Mouse (Mus musculus) forebrain, embryonic 14.5 days (tissue): ENCODE results near the gene Tenm3. TPM values are rescaled to one million over a fixed set of nuclear protein-coding genes. Genes with fewer than 3 reads are reported as not detected.

ENCODE experiments used
- ATAC-seq: fragments of 200-750 bp; cut with Nextera tagmentation; 2 replicates; pipeline ENCODE4 v1.8.0; 2017; ENCODE audit warnings: mild to moderate bottlenecking, moderate library complexity
- DNase-seq: peaks from one replicate; pipeline ENCODE4 v3.0.0-alpha.2; 2015; ENCODE audit warnings: low spot score
- H3K27ac ChIP-seq: fragments of 300-500 bp; sonication (generic); 2 replicates; pipeline ENCODE4 v1.5.1; 2014; ENCODE audit warnings: low read depth, mild to moderate bottlenecking, control low read depth, low read length, moderate library complexity
- H3K27me3 ChIP-seq: fragments of 300-500 bp; sonication (generic); replicated peaks from 2 replicates; pipeline ENCODE4 v1.6.1; 2014; ENCODE audit warnings: low read length, control low read depth, mixed read lengths; ENCODE audit not compliant: control insufficient read depth, insufficient read depth
- H3K36me3 ChIP-seq: fragments of 300-500 bp; sonication (generic); 2 replicates; pipeline ENCODE4 v1.6.1; 2014; ENCODE audit warnings: low read length, control low read depth; ENCODE audit not compliant: control insufficient read depth, insufficient read depth
- H3K4me1 ChIP-seq: fragments of 300-500 bp; sonication (generic); 2 replicates; pipeline ENCODE4 v1.6.1; 2014; ENCODE audit warnings: antibody characterized with exemption, low read length, control low read depth; ENCODE audit not compliant: control insufficient read depth, insufficient read depth
- H3K4me2 ChIP-seq: fragments of 300-500 bp; sonication (generic); 2 replicates; pipeline ENCODE4 v1.6.1; 2014; ENCODE audit warnings: mild to moderate bottlenecking, control low read depth, low read length
- H3K4me3 ChIP-seq: fragments of 300-500 bp; sonication (generic); 2 replicates; pipeline ENCODE4 v1.5.1; 2014; ENCODE audit warnings: low read depth, low read length, control low read depth
- H3K9ac ChIP-seq: fragments of 300-500 bp; sonication (generic); 2 replicates; pipeline ENCODE4 v1.6.1; 2014; ENCODE audit warnings: mild to moderate bottlenecking, low read length, control low read depth, moderate library complexity
- H3K9me3 ChIP-seq: fragments of 300-500 bp; sonication (generic); replicated peaks from 2 replicates; pipeline ENCODE4 v1.6.1; 2016; ENCODE audit warnings: low read length, control low read depth, mixed read lengths; ENCODE audit not compliant: control insufficient read depth
- WGBS: fragments of 180-500 bp; shearing (Covaris S2); extraction: QIAGEN DNeasy Blood & Tissue Kit; methylation state at CpG from one replicate; pipeline ENCODE4 v1.1.7; 2014; 5-methylcytosine and 5-hydroxymethylcytosine counted together
- polyA plus RNA-seq: library from polyadenylated mRNA; unstranded; fragments of >200 nt; fragmentation: Nextera tagmentation; extraction: Ambion mirVana; gene quantifications from 2 replicates; pipeline ENCODE4 v1.2.1, GENCODE M21; 2014

The Tenm3 gene
- polyA plus RNA-seq, 1 experiment from 2014 or later, result 12.5 TPM

DNA sequence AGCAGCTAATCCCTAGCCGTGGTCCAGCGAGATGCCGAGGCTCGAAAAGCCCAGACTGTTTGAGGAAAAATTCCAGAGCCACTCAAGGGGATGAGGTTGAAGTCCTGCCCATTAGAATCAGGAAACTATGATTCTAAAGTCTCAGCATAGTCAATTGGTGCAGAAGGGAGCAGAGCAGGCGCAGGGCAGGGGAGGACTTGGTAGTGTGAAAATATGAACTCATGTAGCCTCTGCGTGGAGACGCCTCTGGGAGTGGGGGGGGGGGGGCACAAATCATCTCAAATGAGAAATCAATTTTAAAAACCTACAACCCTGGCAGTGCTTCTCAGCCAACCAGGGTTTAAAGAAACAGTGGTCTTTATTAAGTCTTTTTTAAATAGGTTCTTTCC lies 392.5 kb downstream of the Tenm3 start:
- Histone ChIP-seq H3K9ac (no peak overlapping the region), H3K27me3 (no peaks in the 10 kb centered on the region; the same call in 1 of the 2 replicates), H3K9me3 (no peaks in the 10 kb centered on the region), H3K27ac (no peak overlapping the region), H3K4me3 (no peak overlapping the region), H3K4me1 (peaks cover 31% of the 10 kb centered on the region), H3K36me3 (no peaks in the 10 kb centered on the region), H3K4me2 (no peak overlapping the region; the same call in 1 of the 2 replicates)
- DNase-seq, result no peak
- 24% methylated on average over 7 of the region's 7 CpGs for WGBS
- 0 out of 2 replicates have a peak, but pooled peaks have one; percentile 40 for ATAC-seq

- DNase-seq (no peak), ATAC-seq (no peak)
- H3K4me3 ChIP-seq, result no peak overlapping the region
- H3K4me2 ChIP-seq, result no peak overlapping the region; the same call in 1 of the 2 replicates
- no peaks in the 10 kb centered on the region; the same call in 1 of the 2 replicates for H3K27me3 ChIP-seq
- 50% methylated on average over 23 of the region's 23 CpGs for WGBS
- H3K4me1 ChIP-seq, result peaks cover 26% of the 10 kb centered on the region
- no peak overlapping the region for H3K9ac ChIP-seq
- H3K36me3 ChIP-seq, result no peaks in the 10 kb centered on the region
- no peak overlapping the region for H3K27ac ChIP-seq
- H3K9me3 ChIP-seq, result no peaks in the 10 kb centered on the region
These were observed 393.1 kb downstream of the Tenm3 start for GRCm38 (mm10) chr8:48450397-48451246.

DNA sequence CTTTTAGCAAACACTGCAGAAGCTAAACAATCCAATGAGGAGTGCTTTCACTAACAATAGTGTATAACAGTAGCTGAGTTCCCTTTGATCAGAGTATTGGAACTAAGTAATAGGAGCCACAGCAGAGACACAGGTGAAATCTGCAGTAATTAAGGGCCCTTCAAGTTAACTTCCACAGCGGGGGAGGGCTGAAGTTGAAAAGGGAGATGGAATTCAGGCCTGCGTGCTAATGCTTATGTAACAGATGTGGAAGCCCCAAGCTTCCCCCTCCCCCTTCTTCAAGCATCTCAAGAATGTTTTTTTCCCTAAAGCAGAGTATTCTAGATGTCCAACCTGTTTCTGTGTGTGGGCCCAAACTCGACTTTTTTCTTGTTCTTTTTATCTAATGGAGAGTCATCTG lies 394.1 kb downstream of the Tenm3 start:
- Histone ChIP-seq H3K4me1 (peaks cover 24% of the 10 kb centered on the region), H3K36me3 (no peaks in the 10 kb centered on the region), H3K4me3 (no peak overlapping the region), H3K4me2 (no peak overlapping the region), H3K27ac (no peak overlapping the region), H3K9ac (no peak overlapping the region), H3K9me3 (no peaks in the 10 kb centered on the region), H3K27me3 (no peaks in the 10 kb centered on the region; the same call in 1 of the 2 replicates)
- DNase-seq (no peak), ATAC-seq (no peak)
- WGBS, result 5% methylated on average over 3 of the region's 3 CpGs

DNA sequence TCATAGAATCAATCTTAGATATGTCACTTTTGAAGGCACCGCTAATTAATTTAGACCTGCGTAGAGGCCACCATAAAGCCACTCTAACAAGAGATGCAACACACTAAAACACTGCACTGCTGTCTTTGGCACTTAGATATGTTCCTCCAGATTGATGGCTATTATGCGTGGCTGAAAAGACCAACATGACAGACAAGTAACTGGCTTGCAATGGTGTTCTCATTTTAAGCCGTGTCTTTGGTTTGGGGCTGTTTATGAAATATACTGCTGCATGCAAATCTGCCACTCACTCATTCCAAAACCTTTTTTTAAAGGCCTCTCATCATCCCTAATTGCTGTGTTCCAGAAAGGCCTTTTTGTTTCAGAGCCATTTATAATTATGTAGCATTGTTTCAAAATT lies 398.1 kb downstream of the Tenm3 start:
- ATAC-seq (no peak), DNase-seq (peak; percentile 37)
- Histone ChIP-seq H3K36me3 (no peaks in the 10 kb centered on the region), H3K4me1 (peaks cover 15% of the 10 kb centered on the region), H3K4me2 (no peak overlapping the region), H3K27ac (no peak overlapping the region), H3K4me3 (no peak overlapping the region), H3K9ac (no peak overlapping the region), H3K27me3 (no peaks in the 10 kb centered on the region), H3K9me3 (no peaks in the 10 kb centered on the region)
- 64% methylated on average over 4 of the region's 4 CpGs for WGBS

- Histone ChIP-seq H3K9ac (no peak overlapping the region), H3K4me2 (no peak overlapping the region), H3K27ac (no peak overlapping the region), H3K36me3 (no peaks in the 10 kb centered on the region), H3K4me3 (no peak overlapping the region), H3K4me1 (peaks cover 10% of the 10 kb centered on the region), H3K9me3 (no peaks in the 10 kb centered on the region), H3K27me3 (no peaks in the 10 kb centered on the region)
- no peak for DNase-seq
- no peak for ATAC-seq
- WGBS, result 92% methylated on average over 12 of the region's 12 CpGs
These were observed 404.3 kb downstream of the Tenm3 start for GRCm38 (mm10) chr8:48439491-48439890.

DNA sequence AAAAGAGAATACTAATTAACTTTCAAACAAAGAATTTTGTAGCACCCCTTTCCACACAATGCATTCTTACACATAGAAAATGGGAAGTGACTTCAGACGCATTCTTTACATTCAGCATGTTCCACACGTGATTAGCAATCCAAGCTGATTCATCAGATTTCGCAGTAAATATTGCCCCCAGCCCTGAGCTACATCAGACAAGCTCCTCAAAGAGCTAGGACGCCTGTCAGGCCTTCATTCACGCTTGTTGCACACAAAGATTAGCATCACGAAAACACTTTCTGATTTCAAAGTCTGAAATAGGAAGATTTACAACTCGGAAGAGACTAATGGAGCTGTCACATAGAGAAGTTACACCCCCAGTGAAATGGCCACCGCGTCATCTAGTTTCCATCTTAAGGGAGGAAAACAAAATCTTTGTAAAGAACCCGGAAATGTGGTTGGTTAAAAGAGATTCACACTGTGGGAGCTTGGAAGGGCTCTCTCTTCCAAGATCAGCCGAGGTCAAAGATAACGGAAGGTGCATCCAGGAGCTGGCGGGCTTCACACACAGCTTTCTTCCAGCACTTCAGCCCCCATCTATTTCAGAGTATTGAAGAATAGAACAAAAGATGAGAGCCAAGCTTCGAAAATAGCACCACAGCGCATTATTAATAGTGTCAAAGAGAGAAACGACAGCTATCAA lies 406.1 kb downstream of the Tenm3 start:
- H3K36me3 ChIP-seq, result no peaks in the 10 kb centered on the region
- ATAC-seq, result peak; percentile 77
- H3K27ac ChIP-seq, result no peak overlapping the region
- peak; percentile 71 for DNase-seq
- no peaks in the 10 kb centered on the region for H3K9me3 ChIP-seq
- no peaks in the 10 kb centered on the region for H3K27me3 ChIP-seq
- no peak overlapping the region for H3K4me3 ChIP-seq
- H3K4me1 ChIP-seq, result peaks cover 10% of the 10 kb centered on the region
- WGBS, result 3% methylated on average over 16 of the region's 16 CpGs
- peak overlapping the region; percentile 40 for H3K9ac ChIP-seq
- peak overlapping the region; percentile 44 for H3K4me2 ChIP-seq

DNA sequence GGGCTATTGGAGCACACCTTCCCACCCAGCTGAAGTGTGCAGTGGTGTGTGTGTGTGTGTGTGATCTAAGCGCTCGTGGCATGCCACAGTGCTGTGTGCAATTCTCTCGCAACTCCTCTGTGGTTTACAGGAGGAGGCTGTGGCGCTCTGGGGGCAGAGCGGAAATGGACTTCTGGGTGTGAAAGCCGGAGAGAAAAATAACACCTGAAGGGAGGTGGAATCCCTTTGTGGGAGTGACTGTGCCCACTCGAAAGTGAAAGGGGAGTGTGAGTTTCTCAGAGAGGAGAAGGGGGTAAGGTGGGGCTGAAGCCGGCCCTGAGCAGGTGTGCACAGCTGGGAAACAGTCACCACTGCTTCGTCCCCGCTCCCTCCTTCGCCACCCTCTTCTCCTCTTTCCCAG lies 418.6 kb downstream of the Tenm3 start:
- Histone ChIP-seq H3K27me3 (no peaks in the 10 kb centered on the region), H3K9me3 (no peaks in the 10 kb centered on the region), H3K4me1 (no peaks in the 10 kb centered on the region), H3K27ac (no peak overlapping the region), H3K4me3 (no peak overlapping the region), H3K9ac (no peak overlapping the region), H3K4me2 (no peak overlapping the region), H3K36me3 (no peaks in the 10 kb centered on the region)
- ATAC-seq (no peak), DNase-seq (no peak)
- 87% methylated on average over 11 of the region's 11 CpGs for WGBS

- DNase-seq (peak; percentile 57), ATAC-seq (no peak)
- Histone ChIP-seq H3K27ac (no peak overlapping the region), H3K4me1 (no peaks in the 10 kb centered on the region), H3K4me3 (no peak overlapping the region), H3K9ac (no peak overlapping the region), H3K9me3 (no peaks in the 10 kb centered on the region), H3K4me2 (no peak overlapping the region), H3K36me3 (no peaks in the 10 kb centered on the region), H3K27me3 (no peaks in the 10 kb centered on the region)
- WGBS, result 63% methylated on average over 11 of the region's 11 CpGs
These were observed 426.0 kb downstream of the Tenm3 start for GRCm38 (mm10) chr8:48417714-48418113.

- H3K4me1 ChIP-seq, result no peaks in the 10 kb centered on the region
- H3K27ac ChIP-seq, result no peak overlapping the region
- no peak overlapping the region for H3K9ac ChIP-seq
- no peaks in the 10 kb centered on the region for H3K27me3 ChIP-seq
- WGBS, result 95% methylated on average over 8 of the region's 8 CpGs
- H3K36me3 ChIP-seq, result no peaks in the 10 kb centered on the region
- H3K9me3 ChIP-seq, result peaks cover 4% of the 10 kb centered on the region; the same call in 1 of the 2 replicates
- H3K4me2 ChIP-seq, result no peak overlapping the region
- ATAC-seq (no peak), DNase-seq (no peak)
- no peak overlapping the region for H3K4me3 ChIP-seq
These were observed 432.8 kb downstream of the Tenm3 start for GRCm38 (mm10) chr8:48410916-48411315.
